Mouse (Mus musculus) G1E (cell line): ENCODE data around the gene Ppp1r12b.

ENCODE experiments used
- CTCF ChIP-seq: IDR thresholded peaks from 2 replicates; pipeline ENCODE4 v1.5.1; 2012; ENCODE audit warnings: low read depth, low read length, inconsistent platforms, mixed read lengths
- GATA1 ChIP-seq: IDR thresholded peaks from 2 replicates; pipeline ENCODE4 v1.6.1; 2012; ENCODE audit warnings: borderline replicate concordance, low read length, inconsistent platforms, mixed read lengths
- GATA2 ChIP-seq: IDR thresholded peaks from 2 replicates; pipeline ENCODE4 v1.6.1; 2012; ENCODE audit warnings: low read depth, low read length, inconsistent platforms, borderline replicate concordance
- TAL1 ChIP-seq: conservative IDR thresholded peaks from 2 replicates; pipeline ENCODE4 v1.6.1; 2012; ENCODE audit warnings: low read depth, low read length, inconsistent platforms, mixed read lengths

- no peak for TF ChIP-seq TAL1
- no peak for TF ChIP-seq CTCF
- no peak for TF ChIP-seq GATA1
- no peak for TF ChIP-seq GATA2
Observed at GRCm38 (mm10) chr1:134962053-134962803, 6.5 kb upstream of the Ppp1r12b start, which contains the start of gene Ube2t.
